Mouse (Mus musculus) cortical plate, adult 2 months (tissue): ENCODE results near the gene Wdr66.

Experiments used
- CTCF ChIP-seq: fragments of 200-500 bp; IDR thresholded peaks from 2 replicates; pipeline ENCODE4 v1.5.1; 2011; ENCODE audit warnings: mild to moderate bottlenecking, control low read depth, low read length; ENCODE audit not compliant: insufficient read depth; ENCODE audit errors: extremely low read depth
- POLR2A ChIP-seq: fragments of 200-500 bp; IDR thresholded peaks from 2 replicates; pipeline ENCODE4 v1.6.1; 2011; ENCODE audit warnings: mild to moderate bottlenecking, low read length, control low read depth; ENCODE audit not compliant: insufficient read depth; ENCODE audit errors: extremely low read depth

DNA sequence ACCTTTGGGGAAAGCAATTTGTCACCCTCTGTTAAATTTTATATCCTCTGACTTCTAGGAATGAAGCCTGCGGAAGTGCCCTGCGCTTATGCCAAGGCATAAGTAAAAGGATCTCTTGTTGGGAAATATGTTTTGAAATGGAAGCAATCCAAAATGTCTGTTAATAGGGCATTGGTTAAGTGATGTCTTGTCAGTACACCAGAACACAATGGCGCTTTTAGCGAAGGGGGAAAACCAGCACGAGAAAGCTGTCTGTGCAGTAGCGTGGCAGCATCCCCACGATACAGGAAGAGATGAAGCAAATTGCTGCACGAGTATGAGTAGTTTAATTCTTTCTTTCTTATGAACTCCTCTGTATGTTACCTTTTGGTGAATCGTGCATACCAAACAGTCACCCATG lies 42.8 kb downstream of the Wdr66 start:
- no peak for TF ChIP-seq POLR2A
- no peak for TF ChIP-seq CTCF
